10 mouse cellular contexts compared by ENCODE assay signal in genomic region chr1:40115271-40115670, GRCm38 (mm10). TPM values are rescaled to one million over a fixed set of nuclear protein-coding genes. Genes with fewer than 3 reads are reported as not detected.
DNase-seq lines count a peak whose midpoint lies in the region; ATAC-seq and TF ChIP-seq lines count a peak whose summit lies in the region.
"Had no signal": no experiment of that assay in that cellular context is flagged by ENCODE, and none has a peak within 500 bp of the region (broad histone marks: within the 10 kb centered on the region; RNA-seq: fewer than 3 reads in every experiment).

No protein-coding gene starts in this region.

- no peak overlapping the region for H3K4me2 ChIP-seq in liver, embryonic 12.5 days
- H3K4me2 ChIP-seq: hindbrain, embryonic 15.5 days had no signal

- DNase-seq in cerebellum, adult 11-12 months, result no peak
- peak; percentile 72 for DNase-seq in liver, adult 2 months (ENCODE audit: extremely low read depth, low read depth, low spot score)
- peak; percentile 12 for DNase-seq in MN1 (ENCODE audit: low spot score)
- peak; percentile 69 for DNase-seq in embryo, embryonic 10 days (ENCODE audit: low spot score)
- DNase-seq in left cerebral cortex, postnatal 25 days (ENCODE audit: low spot score in 2 of 2), result peak; percentile 55 to 76
- no peak for DNase-seq in forebrain, embryonic 10.5 days (ENCODE audit: extremely low spot score, low spot score)

- no peak overlapping the region for H3K4me3 ChIP-seq in liver, adult 2 months (ENCODE audit: insufficient read depth, low read depth, low read length)
- no peak overlapping the region for H3K4me3 ChIP-seq in liver, embryonic 12.5 days
- H3K4me3 ChIP-seq in forebrain, embryonic 10.5 days, result no peak overlapping the region
- H3K4me3 ChIP-seq: hindbrain, embryonic 15.5 days had no signal

- H3K36me3 ChIP-seq in liver, adult 2 months (ENCODE audit: control insufficient read depth, insufficient read depth, low read length), result no peaks in the 10 kb centered on the region
- H3K36me3 ChIP-seq in liver, embryonic 12.5 days, result no peaks in the 10 kb centered on the region
- no peaks in the 10 kb centered on the region for H3K36me3 ChIP-seq in forebrain, embryonic 10.5 days (replicated peaks)
- H3K36me3 ChIP-seq: hindbrain, embryonic 15.5 days had no signal

- H3K9ac ChIP-seq in liver, adult 2 months (ENCODE audit: low read depth, low read length), result no peak overlapping the region
- no peak overlapping the region for H3K9ac ChIP-seq in liver, embryonic 12.5 days
- H3K9ac ChIP-seq: hindbrain, embryonic 15.5 days had no signal

- 36% methylated on average over 8 of the region's 8 CpGs for WGBS in liver, adult 2 months
- 40% methylated on average over 8 of the region's 8 CpGs for WGBS in liver, embryonic 12.5 days (ENCODE audit: insufficient replicate concordance)
- WGBS in forebrain, embryonic 10.5 days, result 51% methylated on average over 8 of the region's 8 CpGs

- no peak overlapping the region for H3K27ac ChIP-seq in liver, adult 2 months (replicated peaks; ENCODE audit: insufficient read depth, low read depth, low read length)
- no peak overlapping the region for H3K27ac ChIP-seq in liver, embryonic 12.5 days
- no peak overlapping the region for H3K27ac ChIP-seq in forebrain, embryonic 10.5 days
- H3K27ac ChIP-seq: hindbrain, embryonic 15.5 days had no signal

- peak; percentile 59 for TF ChIP-seq CTCF in liver, adult 2 months (IDR thresholded peaks at IDR 0.05; ENCODE audit: low read depth, low read length)

- H3K9me3 ChIP-seq in liver, embryonic 12.5 days (replicated peaks), result no peaks in the 10 kb centered on the region
- no peaks in the 10 kb centered on the region for H3K9me3 ChIP-seq in forebrain, embryonic 10.5 days
- H3K9me3 ChIP-seq: hindbrain, embryonic 15.5 days had no signal

- no peaks in the 10 kb centered on the region for H3K4me1 ChIP-seq in liver, adult 2 months (ENCODE audit: control insufficient read depth, insufficient read depth, low read length)
- H3K4me1 ChIP-seq in liver, embryonic 12.5 days, result no peaks in the 10 kb centered on the region
- H3K4me1 ChIP-seq in forebrain, embryonic 10.5 days, result peaks cover 11% of the 10 kb centered on the region

- intact Hi-C loops in left cerebral cortex, postnatal 25 days (cut with DNase I), result loop anchor here (1.0 to 5.0 kb wide), 4 partner anchors 152 to 537 kb away; no protein-coding TSS in a partner anchor

- ATAC-seq in cerebellum, adult (ENCODE audit: insufficient number of reproducible peaks, low FRiP score, low TSS enrichment), result 0 out of 2 replicates have a peak, but pooled peaks have one; percentile 22
- ATAC-seq in liver, embryonic 12.5 days, result no peak

- no peaks in the 10 kb centered on the region for H3K27me3 ChIP-seq in liver, adult 2 months (ENCODE audit: control insufficient read depth, insufficient read depth, low read length)
- no peaks in the 10 kb centered on the region for H3K27me3 ChIP-seq in liver, embryonic 12.5 days (replicated peaks)
- H3K27me3 ChIP-seq in forebrain, embryonic 10.5 days (ENCODE audit: poor library complexity, severe bottlenecking), result no peaks in the 10 kb centered on the region
- H3K27me3 ChIP-seq: hindbrain, embryonic 15.5 days had no signal

- TF ChIP-seq POLR2A in liver, adult 2 months (IDR thresholded peaks at IDR 0.05; ENCODE audit: extremely low read depth, insufficient read depth, low read length), result no peak

- H3K79me2 ChIP-seq in liver, adult 2 months (ENCODE audit: control insufficient read depth, insufficient read depth, low read length), result no peaks in the 10 kb centered on the region

RNA-seq across cellular contexts. Expression of gene Il1r2, which starts 41.4 kb away (rescaled TPM):
- total RNA-seq in liver, adult 2 months (2014; rRNA removed), result not detected in 2 replicates
- polyA plus RNA-seq in liver, adult 2 months (2012; rRNA removed), result 0.11 and 0.12 TPM in 2 replicates
- polyA plus RNA-seq in liver, embryonic 12.5 days (2016; fragmentation: Nextera tagmentation; extraction: Ambion mirVana), result 0.31 and 0.48 TPM in 2 replicates
- total RNA-seq in left cerebral cortex, postnatal 25 days (2021), result not detected
- polyA plus RNA-seq in forebrain, embryonic 10.5 days (2016; fragmentation: Nextera tagmentation; extraction: Ambion mirVana), result 0.40 TPM in 1 of 2 replicates, not detected in the other
- polyA plus RNA-seq: neural tube, embryonic 11.5 days had no signal

Comparison
In these comparisons a context has a peak if more than half of its experiments do, and no peak if none do; other contexts are left out.
1. DNase-seq: peak in liver, adult 2 months (single experiment), MN1 (single experiment), embryo, embryonic 10 days (single experiment) and left cerebral cortex, postnatal 25 days (2 of 2); none in cerebellum, adult 11-12 months (single experiment) and forebrain, embryonic 10.5 days (single experiment).